Mouse (Mus musculus): Measurements from ENCODE around the gene Epb41l5.

Epb41l5 gene

GRCm38 (mm10) chr1:119648205-119649111 lies at the start of gene Epb41l5:
Gene Epb41l5, minus strand, starts transcription at chr1:119649000.
- peak; percentile 94 for DNase-seq (ENCODE audit: low read depth, low spot score)

- DNase-seq (ENCODE audit: low read depth, low spot score): no peak
Measured at GRCm38 (mm10) chr1:119696860-119697259, 48.1 kb upstream of the Epb41l5 start.

GRCm38 (mm10) chr1:119685773-119686558 lies 37.2 kb upstream of the Epb41l5 start:
- no peak for DNase-seq (ENCODE audit: low read depth, low spot score)

GRCm38 (mm10) chr1:119681663-119682213 lies 32.9 kb upstream of the Epb41l5 start:
- DNase-seq (ENCODE audit: low read depth, low spot score): no peak

- DNase-seq (ENCODE audit: low read depth, low spot score): peak; percentile 6
Measured at GRCm38 (mm10) chr1:119674984-119675383, 26.2 kb upstream of the Epb41l5 start.

GRCm38 (mm10) chr1:119666904-119667303 lies 18.1 kb upstream of the Epb41l5 start:
- no peak for DNase-seq (ENCODE audit: low read depth, low spot score)

- DNase-seq (ENCODE audit: low read depth, low spot score): no peak
Measured at GRCm38 (mm10) chr1:119654307-119654706, 5.5 kb upstream of the Epb41l5 start.

- no peak for DNase-seq (ENCODE audit: low read depth, low spot score)
Measured at GRCm38 (mm10) chr1:119650386-119650785, 1.6 kb upstream of the Epb41l5 start.

GRCm38 (mm10) chr1:119649627-119650026 lies 827 bp upstream of the Epb41l5 start:
- DNase-seq (ENCODE audit: low read depth, low spot score): no peak

GRCm38 (mm10) chr1:119646356-119646755 lies 2.4 kb downstream of the Epb41l5 start:
- DNase-seq (ENCODE audit: low read depth, low spot score): no peak

GRCm38 (mm10) chr1:119642367-119642766 lies 6.4 kb downstream of the Epb41l5 start:
- DNase-seq (ENCODE audit: low read depth, low spot score): peak; percentile 41

- no peak for DNase-seq (ENCODE audit: low read depth, low spot score)
Measured at GRCm38 (mm10) chr1:119641090-119641812, 7.5 kb downstream of the Epb41l5 start.

- no peak for DNase-seq (ENCODE audit: low read depth, low spot score)
Measured at GRCm38 (mm10) chr1:119640006-119640405, 8.8 kb downstream of the Epb41l5 start.

GRCm38 (mm10) chr1:119637188-119638023 lies 11.4 kb downstream of the Epb41l5 start:
- DNase-seq (ENCODE audit: low read depth, low spot score): no peak

- DNase-seq (ENCODE audit: low read depth, low spot score): no peak
Measured at GRCm38 (mm10) chr1:119634746-119635145, 14.1 kb downstream of the Epb41l5 start.

GRCm38 (mm10) chr1:119630428-119630827 lies 18.4 kb downstream of the Epb41l5 start:
- DNase-seq (ENCODE audit: low read depth, low spot score): no peak

GRCm38 (mm10) chr1:119626837-119627236 lies 22.0 kb downstream of the Epb41l5 start:
- no peak for DNase-seq (ENCODE audit: low read depth, low spot score)

GRCm38 (mm10) chr1:119624444-119624843 lies 24.4 kb downstream of the Epb41l5 start:
- no peak for DNase-seq (ENCODE audit: low read depth, low spot score)

- no peak for DNase-seq (ENCODE audit: low read depth, low spot score)
Measured at GRCm38 (mm10) chr1:119605396-119605795, 43.4 kb downstream of the Epb41l5 start.

- DNase-seq (ENCODE audit: low read depth, low spot score): no peak
Measured at GRCm38 (mm10) chr1:119602448-119602847, 46.4 kb downstream of the Epb41l5 start.

GRCm38 (mm10) chr1:119598855-119599254 lies 49.9 kb downstream of the Epb41l5 start:
- no peak for DNase-seq (ENCODE audit: low read depth, low spot score)

Measured in mesoderm, embryonic 11.5 days (tissue).